Mouse (Mus musculus) liver, adult 2 months (tissue): ENCODE data around the gene Erg. TPM values are rescaled to one million over a fixed set of nuclear protein-coding genes. Genes with fewer than 3 reads are reported as not detected.

Source experiments
- DNase-seq: peaks from one replicate; pipeline ENCODE4 v3.0.0-alpha.2; 2011; ENCODE audit warnings: low read depth, low spot score; ENCODE audit errors: extremely low read depth
- H3K27ac ChIP-seq: fragments of 200-500 bp; replicated peaks from 2 replicates; pipeline ENCODE4 v1.5.1; 2012; ENCODE audit warnings: low read depth, mild to moderate bottlenecking, control low read depth, inconsistent platforms, low read length; ENCODE audit not compliant: insufficient read depth
- H3K27me3 ChIP-seq: fragments of 200-500 bp; 2 replicates; pipeline ENCODE4 v1.6.1; 2012; ENCODE audit warnings: mild to moderate bottlenecking, moderate library complexity, low read length, inconsistent platforms; ENCODE audit not compliant: control insufficient read depth, insufficient read depth
- H3K36me3 ChIP-seq: fragments of 200-500 bp; 2 replicates; pipeline ENCODE4 v1.6.1; 2012; ENCODE audit warnings: low read length, inconsistent platforms; ENCODE audit not compliant: control insufficient read depth, insufficient read depth
- H3K4me1 ChIP-seq: fragments of 200-500 bp; 2 replicates; pipeline ENCODE4 v1.6.1; 2011; ENCODE audit warnings: low read length; ENCODE audit not compliant: control insufficient read depth, insufficient read depth
- H3K4me3 ChIP-seq: fragments of 200-500 bp; 2 replicates; pipeline ENCODE4 v1.5.1; 2011; ENCODE audit warnings: low read depth, mild to moderate bottlenecking, control low read depth, low read length, moderate library complexity; ENCODE audit not compliant: insufficient read depth
- H3K79me2 ChIP-seq: fragments of 200-500 bp; 2 replicates; pipeline ENCODE4 v1.6.1; 2012; ENCODE audit warnings: inconsistent platforms, mild to moderate bottlenecking, low read length, moderate library complexity; ENCODE audit not compliant: control insufficient read depth, insufficient read depth
- H3K9ac ChIP-seq: fragments of 200-500 bp; 2 replicates; pipeline ENCODE4 v1.6.1; 2012; ENCODE audit warnings: low read depth, mild to moderate bottlenecking, control low read depth, inconsistent platforms, low read length
- CTCF ChIP-seq: fragments of 200-500 bp; IDR thresholded peaks from 2 replicates; pipeline ENCODE4 v1.5.1; 2011; ENCODE audit warnings: low read depth, low read length, control low read depth
- POLR2A ChIP-seq: fragments of 200-500 bp; IDR thresholded peaks from 2 replicates; pipeline ENCODE4 v1.6.1; 2011; ENCODE audit warnings: low read length, control low read depth; ENCODE audit not compliant: insufficient read depth; ENCODE audit errors: extremely low read depth
- WGBS: fragments of 180-500 bp; shearing (Covaris S2); methylation state at CpG from one replicate; pipeline ENCODE4 v1.1.7; 2018; 5-methylcytosine and 5-hydroxymethylcytosine counted together
- polyA plus RNA-seq: library from polyadenylated mRNA; depleted of rRNA; stranded (reverse); fragments of >200 nt; gene quantifications from 2 replicates; pipeline ENCODE4 v1.2.3, GENCODE M21; 2012; rRNA removed
- total RNA-seq: library from RNA; depleted of rRNA; stranded (reverse); fragments of >200 nt; gene quantifications from 2 replicates; pipeline ENCODE4 v1.2.3, GENCODE M21; 2014; rRNA removed

Erg gene
- total and polyA plus RNA-seq, 2 experiments = 4.8 to 5.6 TPM

- H3K36me3 ChIP-seq = no peaks in the 10 kb centered on the region
- no peak overlapping the region for H3K9ac ChIP-seq
- no peaks in the 10 kb centered on the region for H3K4me1 ChIP-seq
- no peak overlapping the region for H3K4me3 ChIP-seq
- H3K27ac ChIP-seq = no peak overlapping the region
- TF ChIP-seq CTCF = no peak
- no peak for TF ChIP-seq POLR2A
- no peaks in the 10 kb centered on the region for H3K27me3 ChIP-seq
- WGBS = 63% methylated on average over 9 of the region's 9 CpGs
- no peak for DNase-seq
- no peaks in the 10 kb centered on the region for H3K79me2 ChIP-seq
Measured at GRCm38 (mm10) chr16:95321945-95322625, 264.3 kb downstream of the Erg start.

Other genes with a start within 250 kb of the Erg start
- gene Ets2, start 115.5 kb upstream of the Erg start, total RNA-seq = 10.7 and 15.4 TPM in 2 replicates
- gene Ets2, start 115.5 kb upstream of the Erg start, polyA plus RNA-seq = 14.6 TPM in 2 replicates